Mouse (Mus musculus) MEL (cell line): ENCODE data around the gene Snx29. TPM values are rescaled to one million over a fixed set of nuclear protein-coding genes. Genes with fewer than 3 reads are reported as not detected.

Experiments
- DNase-seq: peaks from one replicate; pipeline ENCODE4 v3.0.0; 2011; ENCODE audit warnings: low read depth, low spot score
- H3K27ac ChIP-seq: 2 replicates; pipeline ENCODE4 v1.5.1; 2012; ENCODE audit warnings: low read depth, mild to moderate bottlenecking, control low read depth, low read length, moderate library complexity; ENCODE audit not compliant: control insufficient read depth
- H3K27me3 ChIP-seq, 2 experiments: fragments of 150-350 bp in 1 of 2; sonication (generic) in 1 of 2; 2 replicates each; pipeline ENCODE4 v1.6.1; 2012; ENCODE audit warnings: low read length in 2 of 2, mild to moderate bottlenecking in 2 of 2, improper control_type of control experiment in 1 of 2, moderate library complexity in 1 of 2; ENCODE audit not compliant: insufficient read depth in 2 of 2, control insufficient read depth in 1 of 2
- H3K36me3 ChIP-seq, 2 experiments: 2 replicates each; pipeline ENCODE4 v1.6.1; 2012 to 2014; ENCODE audit warnings: low read length in 2 of 2, improper control_type of control experiment in 1 of 2, inconsistent platforms in 1 of 2, mild to moderate bottlenecking in 1 of 2; ENCODE audit not compliant: insufficient read depth in 2 of 2, control insufficient read depth in 1 of 2
- H3K4me1 ChIP-seq, 2 experiments: fragments of 150-350 bp in 1 of 2; sonication (generic) in 1 of 2; 2 replicates each; pipeline ENCODE4 v1.6.1; 2012; ENCODE audit warnings: low read length in 2 of 2, improper control_type of control experiment in 1 of 2, mild to moderate bottlenecking in 1 of 2; ENCODE audit not compliant: insufficient read depth in 2 of 2, control insufficient read depth in 1 of 2
- H3K4me3 ChIP-seq, 2 experiments: fragments of 150-350 bp in 1 of 2; sonication (generic) in 1 of 2; 2 replicates each; pipeline ENCODE4 v1.5.1; 2012; ENCODE audit warnings: low read depth in 2 of 2, low read length in 2 of 2, mild to moderate bottlenecking in 2 of 2, moderate library complexity in 2 of 2, control low read depth in 1 of 2, improper control_type of control experiment in 1 of 2; ENCODE audit not compliant: control insufficient read depth in 1 of 2, insufficient read depth in 1 of 2
- H3K79me2 ChIP-seq: 2 replicates; pipeline ENCODE4 v1.6.1; 2012; ENCODE audit warnings: mild to moderate bottlenecking, low read length, moderate library complexity; ENCODE audit not compliant: control insufficient read depth, poor library complexity, insufficient read depth
- H3K9ac ChIP-seq: 2 replicates; pipeline ENCODE4 v1.6.1; 2012; ENCODE audit warnings: low read depth, mild to moderate bottlenecking, control low read depth, low read length, moderate library complexity; ENCODE audit not compliant: control insufficient read depth, poor library complexity, severe bottlenecking
- H3K9me3 ChIP-seq: fragments of 150-350 bp; sonication (generic); replicated peaks from 2 replicates; pipeline ENCODE4 v1.6.1; 2012; ENCODE audit warnings: mild to moderate bottlenecking, low read length, improper control_type of control experiment, moderate library complexity; ENCODE audit not compliant: insufficient read depth
- CHD1 ChIP-seq: IDR thresholded peaks from 2 replicates; pipeline ENCODE4 v1.6.1; 2012; ENCODE audit warnings: low read depth, mild to moderate bottlenecking, inconsistent platforms, low read length, improper control_type of control experiment
- CHD2 ChIP-seq: IDR thresholded peaks from 2 replicates; pipeline ENCODE4 v1.6.1; 2011; ENCODE audit warnings: low read length, improper control_type of control experiment
- CTCF ChIP-seq, 3 experiments: IDR thresholded peaks in 2 of 3; conservative IDR thresholded peaks in 1 of 3; 2 replicates each; pipeline ENCODE4 v1.5.1; 2011 to 2012; ENCODE audit warnings: low read length in 3 of 3, low read depth in 2 of 3, mild to moderate bottlenecking in 2 of 3, improper control_type of control experiment in 1 of 3, inconsistent platforms in 1 of 3, mixed read lengths in 1 of 3, moderate library complexity in 1 of 3; ENCODE audit not compliant: control insufficient read depth in 1 of 3, insufficient read depth in 1 of 3, poor library complexity in 1 of 3, severe bottlenecking in 1 of 3
- E2F4 ChIP-seq: IDR thresholded peaks from 2 replicates; pipeline ENCODE4 v1.6.1; 2011; ENCODE audit warnings: low read depth, low read length, improper control_type of control experiment, borderline replicate concordance
- ELF1 ChIP-seq: IDR thresholded peaks from 2 replicates; pipeline ENCODE4 v1.6.1; 2014; ENCODE audit warnings: low read depth, mild to moderate bottlenecking, inconsistent platforms, low read length, improper control_type of control experiment, moderate library complexity
- EP300 ChIP-seq, 2 experiments: IDR thresholded peaks; 2 replicates each; pipeline ENCODE4 v1.6.1; 2011; ENCODE audit warnings: improper control_type of control experiment in 2 of 2, low read length in 2 of 2, low read depth in 1 of 2, mild to moderate bottlenecking in 1 of 2
- ETS1 ChIP-seq: IDR thresholded peaks from 2 replicates; pipeline ENCODE4 v1.6.1; 2012; ENCODE audit warnings: low read depth, mild to moderate bottlenecking, inconsistent platforms, low read length, improper control_type of control experiment, moderate library complexity
- GABPA ChIP-seq: IDR thresholded peaks from 2 replicates; pipeline ENCODE4 v1.6.1; 2012; ENCODE audit warnings: low read depth, mild to moderate bottlenecking, inconsistent platforms, low read length, improper control_type of control experiment, moderate library complexity
- GATA1 ChIP-seq: IDR thresholded peaks from 2 replicates; pipeline ENCODE4 v1.6.1; 2011; ENCODE audit warnings: low read depth, low read length, improper control_type of control experiment
- HCFC1 ChIP-seq: IDR thresholded peaks from 2 replicates; pipeline ENCODE4 v1.6.1; 2012; ENCODE audit warnings: low read depth, mild to moderate bottlenecking, inconsistent platforms, low read length, improper control_type of control experiment, moderate library complexity
- MAFK ChIP-seq: IDR thresholded peaks from 2 replicates; pipeline ENCODE4 v1.6.1; 2011; ENCODE audit warnings: low read depth, mild to moderate bottlenecking, low read length, improper control_type of control experiment, borderline replicate concordance
- MAZ ChIP-seq: IDR thresholded peaks from 2 replicates; pipeline ENCODE4 v1.6.1; 2012; ENCODE audit warnings: low read depth, mild to moderate bottlenecking, inconsistent platforms, low read length, improper control_type of control experiment
- MEF2A ChIP-seq: IDR thresholded peaks from 2 replicates; pipeline ENCODE4 v1.6.1; 2014; ENCODE audit warnings: low read depth, mild to moderate bottlenecking, inconsistent platforms, low read length, improper control_type of control experiment; ENCODE audit not compliant: poor library complexity, insufficient replicate concordance, severe bottlenecking; ENCODE audit errors: extremely low read depth
- MXI1 ChIP-seq: IDR thresholded peaks from 2 replicates; pipeline ENCODE4 v1.6.1; 2011; ENCODE audit warnings: mild to moderate bottlenecking, low read depth, low read length, improper control_type of control experiment
- MYB ChIP-seq: IDR thresholded peaks from 2 replicates; pipeline ENCODE4 v1.6.1; 2011; ENCODE audit warnings: mild to moderate bottlenecking, low read depth, low read length, improper control_type of control experiment
- MYC ChIP-seq: IDR thresholded peaks from 2 replicates; pipeline ENCODE4 v1.6.1; 2011; ENCODE audit warnings: low read depth, mild to moderate bottlenecking, low read length, improper control_type of control experiment, moderate library complexity
- NRF1 ChIP-seq: IDR thresholded peaks from 2 replicates; pipeline ENCODE4 v1.6.1; 2014; ENCODE audit warnings: low read depth, mild to moderate bottlenecking, inconsistent platforms, low read length, improper control_type of control experiment, moderate library complexity; ENCODE audit not compliant: poor library complexity, insufficient read depth, severe bottlenecking
- POLR2AphosphoS5 ChIP-seq: IDR thresholded peaks from 2 replicates; pipeline ENCODE4 v1.6.1; 2012; ENCODE audit warnings: low read depth, borderline replicate concordance, mild to moderate bottlenecking, inconsistent platforms, low read length, moderate library complexity, mixed read lengths
- RCOR1 ChIP-seq: IDR thresholded peaks from 2 replicates; pipeline ENCODE4 v1.6.1; 2012; ENCODE audit warnings: low read depth, mild to moderate bottlenecking, inconsistent platforms, low read length, improper control_type of control experiment
- TAL1 ChIP-seq: IDR thresholded peaks from 2 replicates; pipeline ENCODE4 v1.6.1; 2012; ENCODE audit warnings: mild to moderate bottlenecking, inconsistent platforms, low read length, moderate library complexity, mixed read lengths
- TCF12 ChIP-seq: IDR thresholded peaks from 2 replicates; pipeline ENCODE4 v1.6.1; 2014; ENCODE audit warnings: low read depth, mild to moderate bottlenecking, inconsistent platforms, low read length, improper control_type of control experiment, moderate library complexity
- UBTF ChIP-seq: IDR thresholded peaks from 2 replicates; pipeline ENCODE4 v1.6.1; 2012; ENCODE audit warnings: low read depth, mild to moderate bottlenecking, inconsistent platforms, low read length, improper control_type of control experiment, moderate library complexity, borderline replicate concordance; ENCODE audit not compliant: insufficient read depth
- USF1 ChIP-seq: IDR thresholded peaks from 2 replicates; pipeline ENCODE4 v1.6.1; 2014; ENCODE audit warnings: low read depth, mild to moderate bottlenecking, inconsistent platforms, low read length, improper control_type of control experiment, moderate library complexity
- USF2 ChIP-seq, 2 experiments: IDR thresholded peaks; 2 replicates each; pipeline ENCODE4 v1.6.1; 2011 to 2012; ENCODE audit warnings: improper control_type of control experiment in 2 of 2, low read length in 2 of 2, borderline replicate concordance in 1 of 2, inconsistent platforms in 1 of 2, low read depth in 1 of 2, mild to moderate bottlenecking in 1 of 2; ENCODE audit not compliant: insufficient read depth in 1 of 2
- ZKSCAN1 ChIP-seq: IDR thresholded peaks from 2 replicates; pipeline ENCODE4 v1.6.1; 2012; ENCODE audit warnings: low read depth, mild to moderate bottlenecking, inconsistent platforms, low read length, improper control_type of control experiment, moderate library complexity
- ZMIZ1 ChIP-seq: IDR thresholded peaks from 2 replicates; pipeline ENCODE4 v1.6.1; 2012; ENCODE audit warnings: low read depth, mild to moderate bottlenecking, inconsistent platforms, low read length, improper control_type of control experiment, moderate library complexity
- ZNF384 ChIP-seq: IDR thresholded peaks from 2 replicates; pipeline ENCODE4 v1.6.1; 2012; ENCODE audit warnings: low read depth, mild to moderate bottlenecking, inconsistent platforms, low read length, improper control_type of control experiment
- polyA plus RNA-seq, 2 experiments: library from polyadenylated mRNA; stranded (reverse) in 1 of 2; unstranded in 1 of 2; fragments of >175 nt in 1 of 2; fragments of >200 nt in 1 of 2; gene quantifications; 2 replicates each; pipeline versions ENCODE4 v1.2.1 to v1.2.4; 2012; ENCODE audit warnings: low replicate concordance in 2 of 2, low read depth in 1 of 2; ENCODE audit not compliant: insufficient read length in 2 of 2, insufficient read depth in 1 of 2, missing spikeins in 1 of 2
- total RNA-seq: library from RNA; depleted of rRNA; stranded (reverse); fragments of 300-350 nt; gene quantifications from 2 replicates; pipeline ENCODE4 v1.2.3, GENCODE M21; 2012

Snx29 gene
- total and polyA plus RNA-seq, 3 experiments = 0.72 to 0.73 TPM; not detected in 1

- DNase-seq = no peak
- no peaks in the 10 kb centered on the region for H3K79me2 ChIP-seq
- H3K36me3 ChIP-seq = no peaks in the 10 kb centered on the region
- H3K4me3 ChIP-seq = no peak overlapping the region
- no peak overlapping the region for H3K9ac ChIP-seq
- no peak overlapping the region for H3K27ac ChIP-seq
- no peaks in the 10 kb centered on the region for H3K9me3 ChIP-seq
- TF ChIP-seq UBTF = no peak
- no peak for TF ChIP-seq MAZ
- no peak for TF ChIP-seq TCF12
- no peak for TF ChIP-seq E2F4
- no peak for TF ChIP-seq CTCF (IDR thresholded peaks at IDR 0.05 in 2 of 3, conservative IDR thresholded peaks at IDR 0.05 in 1 of 3; ENCODE audit: control insufficient read depth in 1 of 3, insufficient read depth in 1 of 3, low read depth in 2 of 3, low read length in 3 of 3, poor library complexity in 1 of 3, severe bottlenecking in 1 of 3)
- TF ChIP-seq GABPA = no peak
- TF ChIP-seq ZKSCAN1 = no peak
- no peak for TF ChIP-seq RCOR1
- TF ChIP-seq TAL1 = no peak
- no peak for TF ChIP-seq CHD1
- no peak for TF ChIP-seq MEF2A
- no peak for TF ChIP-seq CHD2
- no peak for TF ChIP-seq EP300 (IDR thresholded peaks at IDR 0.05; ENCODE audit: low read depth in 1 of 2, low read length in 2 of 2)
- no peak for TF ChIP-seq HCFC1
- no peak for TF ChIP-seq ZMIZ1
- TF ChIP-seq POLR2AphosphoS5 = no peak
- TF ChIP-seq ZNF384 = no peak
- no peak for TF ChIP-seq MYC
- no peak for TF ChIP-seq USF1
- no peaks in the 10 kb centered on the region; a peak in 1 of 4 replicates for H3K27me3 ChIP-seq
- no peaks in the 10 kb centered on the region for H3K4me1 ChIP-seq
Measured at GRCm38 (mm10) chr16:11550043-11550725, 227.5 kb downstream of the Snx29 start.

- Histone ChIP-seq H3K27me3 (no peaks in the 10 kb centered on the region), H3K9me3 (no peaks in the 10 kb centered on the region), H3K4me3 (no peak overlapping the region)
- no peak for DNase-seq
- no peak for TF ChIP-seq ETS1
- TF ChIP-seq ELF1 = no peak
- no peak for TF ChIP-seq MEF2A
- no peak for TF ChIP-seq GABPA
- TF ChIP-seq UBTF = no peak
- TF ChIP-seq USF2 (IDR thresholded peaks at IDR 0.05; ENCODE audit: borderline replicate concordance in 1 of 2, insufficient read depth in 1 of 2, low read depth in 1 of 2, low read length in 2 of 2) = no peak
- TF ChIP-seq ZKSCAN1 = no peak
- TF ChIP-seq NRF1 = no peak
- TF ChIP-seq TAL1 = no peak
- no peak for TF ChIP-seq MYB
- no peak for TF ChIP-seq HCFC1
- TF ChIP-seq MXI1 = no peak
- TF ChIP-seq RCOR1 = no peak
- TF ChIP-seq MAFK = no peak
- no peak for TF ChIP-seq GATA1
- TF ChIP-seq, all 39 proteins: peak for 0
- Histone ChIP-seq H3K4me1 (no peaks in the 10 kb centered on the region), H3K27ac (no peak overlapping the region), H3K36me3 (peaks cover 0 to 2% of the 10 kb centered on the region in 2 experiments; a peak in 1 of 4 replicates), H3K79me2 (no peaks in the 10 kb centered on the region), H3K9ac (no peak overlapping the region)
Measured at GRCm38 (mm10) chr16:11561714-11562113, 239.0 kb downstream of the Snx29 start.
